Mouse (Mus musculus): ENCODE measurements at regions not wholly inside any gene's neighbourhood (a gene's known extent, or its start where the extent isn't known, plus 50 kb on each side); places are given as distances from the start of the nearest gene placed in this dataset.

DNA sequence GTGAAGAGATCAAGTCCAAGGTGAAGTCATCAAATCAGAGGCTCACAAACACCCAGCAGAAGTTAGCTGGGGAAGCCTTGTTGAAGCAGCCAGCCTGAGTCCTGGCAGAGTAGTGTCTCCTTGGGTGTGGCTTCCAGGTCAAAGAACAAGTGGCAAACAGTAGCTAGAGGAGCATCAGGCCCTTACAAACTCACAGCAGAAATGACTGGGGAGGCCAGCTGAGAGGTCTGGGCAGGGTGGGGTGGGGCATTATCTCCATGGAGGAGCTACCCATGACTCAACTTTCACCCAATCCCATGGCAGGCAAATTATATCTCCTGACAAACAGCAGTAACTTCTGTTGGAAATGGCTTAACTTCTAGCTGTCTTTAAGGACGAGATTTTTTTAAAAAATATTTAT is 60.6 kb upstream of the Cxcl14 start:
- ATAC-seq = no peak
- Histone ChIP-seq H3K4me2 (replicated peaks; ENCODE audit: low read depth, low read length) (no peak overlapping the region), H3K9ac (replicated peaks; ENCODE audit: low read depth) (no peak overlapping the region), H3K4me3 (ENCODE audit: low read depth, low read length) (no peak overlapping the region), H3K36me3 (ENCODE audit: insufficient read depth, low read length) (no peaks in the 10 kb centered on the region), H3K27ac (ENCODE audit: low read length) (no peak overlapping the region), H3K9me3 (ENCODE audit: low read length) (no peaks in the 10 kb centered on the region), H3K4me1 (ENCODE audit: insufficient read depth, low read depth, low read length) (no peaks in the 10 kb centered on the region), H3K27me3 (replicated peaks; ENCODE audit: insufficient read depth, low read length) (no peaks in the 10 kb centered on the region)
- WGBS = 22% methylated on average over 1 of the region's 1 CpGs
- TF ChIP-seq CTCF (IDR thresholded peaks at IDR 0.05) (no peak), EP300 (IDR thresholded peaks at IDR 0.05) (no peak)
- no peak for DNase-seq (ENCODE audit: low spot score)

DNA sequence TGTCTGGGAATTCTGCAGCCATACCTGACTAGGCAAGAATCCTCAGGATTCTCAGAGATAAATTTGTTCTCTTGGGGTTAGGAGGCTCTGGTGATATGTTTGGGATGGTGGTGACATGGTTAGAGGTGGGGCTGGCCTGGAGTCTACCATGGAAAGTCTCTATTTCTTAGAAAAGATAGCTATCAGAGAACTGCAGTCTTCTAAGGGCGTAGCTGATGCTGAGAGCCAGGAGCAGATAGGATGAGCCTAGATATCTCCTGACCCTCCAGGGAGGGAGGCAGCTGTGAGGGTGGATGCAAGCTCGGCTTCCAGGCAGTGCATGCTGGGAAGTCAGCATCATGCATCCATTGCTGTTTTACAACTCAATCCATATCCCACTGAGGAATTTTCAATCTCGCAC is 61.6 kb upstream of the Cxcl14 start:
- Histone ChIP-seq H3K27me3 (replicated peaks; ENCODE audit: insufficient read depth, low read length) (no peaks in the 10 kb centered on the region), H3K9me3 (ENCODE audit: low read length) (no peaks in the 10 kb centered on the region), H3K4me2 (replicated peaks; ENCODE audit: low read depth, low read length) (no peak overlapping the region), H3K4me3 (ENCODE audit: low read depth, low read length) (no peak overlapping the region), H3K4me1 (ENCODE audit: insufficient read depth, low read depth, low read length) (no peaks in the 10 kb centered on the region), H3K27ac (ENCODE audit: low read length) (no peak overlapping the region), H3K9ac (replicated peaks; ENCODE audit: low read depth) (no peak overlapping the region), H3K36me3 (ENCODE audit: insufficient read depth, low read length) (no peaks in the 10 kb centered on the region)
- TF ChIP-seq EP300 (IDR thresholded peaks at IDR 0.05) = no peak
- no peak for TF ChIP-seq CTCF (IDR thresholded peaks at IDR 0.05)
- DNase-seq (ENCODE audit: low spot score) = no peak
- no peak for ATAC-seq
- WGBS = 88% methylated on average over 3 of the region's 3 CpGs

DNA sequence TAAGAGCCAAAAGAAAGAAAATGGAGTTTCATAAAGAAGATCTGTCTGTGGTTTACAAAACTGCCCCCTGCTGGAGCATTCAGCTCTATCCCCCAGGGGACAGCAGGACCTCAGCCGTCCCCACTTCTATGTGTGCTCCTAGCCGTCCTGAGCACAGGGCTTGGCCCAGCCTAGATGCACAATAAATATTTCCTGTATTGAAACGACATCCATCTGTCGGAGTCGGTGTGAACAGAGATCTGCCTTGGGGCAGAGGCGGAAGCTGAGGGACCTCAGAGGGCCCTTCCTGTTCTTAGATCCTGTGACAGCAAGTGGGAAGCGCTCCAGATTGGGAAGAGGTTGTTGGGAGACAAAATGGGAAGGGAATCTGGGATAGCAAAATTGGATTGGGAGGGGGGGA is 62.5 kb upstream of the Cxcl14 start:
- H3K27me3 ChIP-seq (replicated peaks; ENCODE audit: insufficient read depth, low read length) = no peaks in the 10 kb centered on the region
- ATAC-seq (no peak), DNase-seq (ENCODE audit: low spot score) (no peak)
- H3K4me1 ChIP-seq (ENCODE audit: insufficient read depth, low read depth, low read length) = no peaks in the 10 kb centered on the region
- H3K27ac ChIP-seq (ENCODE audit: low read length) = no peak overlapping the region
- 47% methylated on average over 7 of the region's 7 CpGs for WGBS
- H3K9ac ChIP-seq (replicated peaks; ENCODE audit: low read depth) = no peak overlapping the region
- no peak overlapping the region for H3K4me3 ChIP-seq (ENCODE audit: low read depth, low read length)
- no peaks in the 10 kb centered on the region for H3K9me3 ChIP-seq (ENCODE audit: low read length)
- H3K4me2 ChIP-seq (replicated peaks; ENCODE audit: low read depth, low read length) = no peak overlapping the region
- TF ChIP-seq CTCF (IDR thresholded peaks at IDR 0.05) = no peak
- TF ChIP-seq EP300 (IDR thresholded peaks at IDR 0.05) = no peak
- H3K36me3 ChIP-seq (ENCODE audit: insufficient read depth, low read length) = no peaks in the 10 kb centered on the region

DNA sequence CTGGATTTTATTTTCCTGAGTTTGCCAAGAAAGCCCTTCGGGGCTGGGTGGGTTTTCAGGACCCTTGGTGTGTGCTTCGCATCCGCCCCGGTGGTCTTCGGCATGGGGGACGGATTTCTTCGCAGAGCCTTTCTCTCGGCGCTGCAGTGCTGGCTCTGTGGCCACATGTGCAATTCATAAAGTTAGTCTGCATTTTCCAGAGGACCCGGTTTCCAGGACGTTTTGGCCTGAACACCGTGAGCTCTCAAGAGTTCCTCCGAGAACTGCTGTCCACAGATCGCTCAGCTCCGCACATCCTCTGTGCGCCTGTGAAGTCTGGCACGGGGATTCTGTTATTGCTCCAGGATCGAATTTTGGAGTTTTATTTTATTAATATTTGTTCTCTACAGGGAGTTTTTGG is 63.2 kb upstream of the Cxcl14 start:
- ATAC-seq = no peak

DNA sequence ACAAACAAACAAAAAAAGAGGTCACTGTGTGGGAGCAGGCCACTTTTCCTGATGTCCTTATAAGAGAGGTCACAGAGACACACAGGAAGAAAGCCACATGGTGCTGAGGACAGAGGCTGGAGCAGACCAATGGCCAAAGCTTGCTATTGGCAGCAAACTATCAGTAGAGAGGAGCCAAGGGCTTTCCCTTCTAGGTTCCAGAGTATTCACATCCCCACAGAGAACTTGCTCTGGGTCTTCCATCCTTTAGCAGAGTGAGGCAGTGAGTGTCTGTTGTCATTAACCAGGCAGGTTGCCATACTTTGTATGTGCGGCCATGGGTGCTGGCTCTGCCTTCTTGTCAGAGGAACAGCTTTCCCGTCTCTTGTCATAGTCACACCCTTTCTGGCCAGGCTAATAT is 64.5 kb upstream of the Cxcl14 start:
- 75% methylated on average over 2 of the region's 2 CpGs for WGBS
- DNase-seq (ENCODE audit: low spot score) (no peak), ATAC-seq (no peak; the same call in 1 of the 2 replicates)
- Histone ChIP-seq H3K36me3 (ENCODE audit: insufficient read depth, low read length) (no peaks in the 10 kb centered on the region), H3K4me3 (ENCODE audit: low read depth, low read length) (no peak overlapping the region), H3K9me3 (ENCODE audit: low read length) (no peaks in the 10 kb centered on the region), H3K27me3 (replicated peaks; ENCODE audit: insufficient read depth, low read length) (no peaks in the 10 kb centered on the region), H3K9ac (replicated peaks; ENCODE audit: low read depth) (no peak overlapping the region), H3K27ac (ENCODE audit: low read length) (no peak overlapping the region), H3K4me1 (ENCODE audit: insufficient read depth, low read depth, low read length) (no peaks in the 10 kb centered on the region), H3K4me2 (replicated peaks; ENCODE audit: low read depth, low read length) (no peak overlapping the region)
- TF ChIP-seq EP300 (IDR thresholded peaks at IDR 0.05) (no peak), CTCF (IDR thresholded peaks at IDR 0.05) (no peak)

More for the DNA sequence above, 63.2 kb upstream of the Cxcl14 start:
- Histone ChIP-seq H3K4me2 (replicated peaks; ENCODE audit: low read depth, low read length) (no peak overlapping the region), H3K4me3 (ENCODE audit: low read depth, low read length) (no peak overlapping the region), H3K27ac (ENCODE audit: low read length) (no peak overlapping the region), H3K9ac (replicated peaks; ENCODE audit: low read depth) (no peak overlapping the region), H3K9me3 (ENCODE audit: low read length) (no peaks in the 10 kb centered on the region), H3K27me3 (replicated peaks; ENCODE audit: insufficient read depth, low read length) (no peaks in the 10 kb centered on the region), H3K4me1 (ENCODE audit: insufficient read depth, low read depth, low read length) (no peaks in the 10 kb centered on the region), H3K36me3 (ENCODE audit: insufficient read depth, low read length) (no peaks in the 10 kb centered on the region)
- DNase-seq (ENCODE audit: low spot score) = no peak
- WGBS = 86% methylated on average over 18 of the region's 18 CpGs
- TF ChIP-seq CTCF (IDR thresholded peaks at IDR 0.05) (no peak), EP300 (IDR thresholded peaks at IDR 0.05) (no peak)

DNA sequence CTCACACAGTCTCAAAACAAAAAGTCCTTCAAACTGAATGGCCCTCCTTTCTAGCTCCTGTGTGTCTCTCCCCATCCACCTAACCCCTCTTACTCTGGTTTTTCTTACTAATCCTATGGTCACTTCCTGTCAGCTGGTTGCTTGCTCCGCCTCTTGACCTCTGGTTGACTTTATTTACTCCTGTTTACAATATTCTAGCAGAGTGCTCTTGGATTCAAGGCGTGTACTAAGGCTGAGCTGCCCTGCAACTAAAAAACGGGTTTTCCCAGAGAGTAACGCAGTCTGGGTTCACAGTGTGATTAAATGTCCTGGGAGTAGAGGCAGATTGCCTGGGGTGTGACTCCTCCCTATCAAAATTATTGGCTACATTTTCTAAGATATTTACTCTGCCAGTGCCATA is 64.2 kb upstream of the Gm3045 start:
- DNase-seq (ENCODE audit: low spot score) (peak; percentile 16), ATAC-seq (no peak)
- TF ChIP-seq EP300 (IDR thresholded peaks at IDR 0.05) (no peak), CTCF (IDR thresholded peaks at IDR 0.05) (no peak)
- Histone ChIP-seq H3K36me3 (ENCODE audit: insufficient read depth, low read length) (no peaks in the 10 kb centered on the region), H3K27ac (ENCODE audit: low read length) (no peak overlapping the region), H3K4me3 (ENCODE audit: low read depth, low read length) (no peak overlapping the region), H3K4me1 (ENCODE audit: insufficient read depth, low read depth, low read length) (no peaks in the 10 kb centered on the region), H3K9me3 (ENCODE audit: low read length) (no peaks in the 10 kb centered on the region), H3K4me2 (replicated peaks; ENCODE audit: low read depth, low read length) (no peak overlapping the region), H3K27me3 (replicated peaks; ENCODE audit: insufficient read depth, low read length) (no peaks in the 10 kb centered on the region), H3K9ac (replicated peaks; ENCODE audit: low read depth) (no peak overlapping the region)
- 66% methylated on average over 4 of the region's 4 CpGs for WGBS

DNA sequence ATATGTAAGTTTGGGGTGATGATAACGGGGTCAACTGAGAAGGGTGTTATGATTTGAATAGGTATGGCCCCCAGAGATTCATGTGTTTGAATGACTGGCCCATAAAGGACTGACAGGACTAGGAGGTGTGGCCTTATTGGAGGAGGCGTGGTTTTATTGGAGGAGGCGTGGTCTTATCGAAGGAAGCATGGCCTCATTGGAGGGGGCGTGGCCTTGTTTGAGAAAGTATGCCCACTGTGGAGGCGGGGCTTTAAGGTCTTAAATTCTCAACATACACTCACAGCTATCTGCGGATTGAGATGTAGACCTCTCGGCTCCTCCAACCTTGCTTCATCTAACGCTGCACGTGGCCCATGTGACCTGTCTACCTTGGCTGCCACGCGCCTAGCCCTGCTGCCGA is 63.7 kb upstream of the Gm3045 start:
- WGBS = 39% methylated on average over 13 of the region's 13 CpGs
- H3K4me2 ChIP-seq (replicated peaks; ENCODE audit: low read depth, low read length) = no peak overlapping the region
- DNase-seq (ENCODE audit: low spot score) (no peak), ATAC-seq (no peak)
- H3K9me3 ChIP-seq (ENCODE audit: low read length) = no peaks in the 10 kb centered on the region
- H3K9ac ChIP-seq (replicated peaks; ENCODE audit: low read depth) = no peak overlapping the region
- no peaks in the 10 kb centered on the region for H3K27me3 ChIP-seq (replicated peaks; ENCODE audit: insufficient read depth, low read length)
- H3K36me3 ChIP-seq (ENCODE audit: insufficient read depth, low read length) = no peaks in the 10 kb centered on the region
- no peak overlapping the region for H3K4me3 ChIP-seq (ENCODE audit: low read depth, low read length)
- no peaks in the 10 kb centered on the region for H3K4me1 ChIP-seq (ENCODE audit: insufficient read depth, low read depth, low read length)
- no peak for TF ChIP-seq CTCF (IDR thresholded peaks at IDR 0.05)
- TF ChIP-seq EP300 (IDR thresholded peaks at IDR 0.05) = no peak
- H3K27ac ChIP-seq (ENCODE audit: low read length) = no peak overlapping the region
